Mouse (Mus musculus) layer of hippocampus, adult 8-10 months (tissue): Measurements from ENCODE around the gene AF366264. TPM values are rescaled to one million over a fixed set of nuclear protein-coding genes. Genes with fewer than 3 reads are reported as not detected.
A peak's percentile ranks its signal among the peaks of the same experiment; 100 is the strongest.
"Not testable (repeated sequence)": the region's sequence is repeated elsewhere in the genome, so short reads cannot be mapped to it uniquely, and the experiment has no call there.

Experiments
- DNase-seq, 2 experiments: peaks; one replicate each; pipeline ENCODE4 v3.0.0; 2022; ENCODE audit warnings: low spot score in 2 of 2
- total RNA-seq, 4 experiments: library from RNA; stranded (reverse); gene quantifications; 2 replicates each; pipeline ENCODE4 v1.2.4; 2022

The AF366264 gene
- total RNA-seq, result not detected

DNA sequence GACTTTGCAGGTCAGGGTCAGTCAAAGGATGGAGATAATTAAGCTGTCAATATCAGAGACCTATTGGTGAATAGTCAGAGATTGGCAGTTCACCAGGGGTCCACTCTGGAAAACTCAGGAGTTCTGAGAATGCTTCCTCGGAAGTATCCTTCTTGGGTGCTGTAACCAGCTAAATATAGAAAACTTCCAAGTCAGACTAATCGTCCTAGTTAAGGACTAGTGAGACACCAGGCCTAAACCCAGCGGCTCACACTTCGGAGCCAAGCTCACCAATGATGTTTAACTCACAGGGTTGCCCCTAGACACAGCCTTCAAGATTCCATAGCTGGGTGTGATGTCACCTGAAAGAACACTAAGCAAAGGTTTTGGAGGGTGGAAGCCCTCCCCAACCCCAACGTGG is at the start of gene AF366264:
Gene AF366264, minus strand, starts transcription at position 101 of the 400 bp plus-strand sequence.
- not testable (repeated sequence) for DNase-seq

DNA sequence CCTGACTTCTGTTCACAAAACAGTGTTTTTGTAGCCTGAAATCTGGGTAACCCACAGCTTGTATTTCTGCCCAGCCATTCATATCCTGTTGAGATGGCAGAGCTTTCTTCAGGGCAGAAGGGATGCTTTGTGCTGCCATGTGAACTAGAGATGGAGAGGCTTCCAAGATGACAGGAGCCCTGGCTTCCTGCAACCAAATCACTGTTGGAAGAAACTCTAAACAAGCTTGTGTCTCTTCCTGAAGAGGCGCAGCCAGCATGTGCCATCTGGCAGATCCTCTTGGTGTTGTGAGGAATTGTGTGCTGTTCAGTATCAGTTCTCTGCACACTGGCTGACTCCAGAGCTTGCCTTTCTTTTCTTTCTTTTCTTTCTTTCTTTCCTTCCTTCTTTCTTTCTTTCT is 5.1 kb upstream of the AF366264 start:
- peak in 1 of 2 experiments; percentile 13 for DNase-seq

DNA sequence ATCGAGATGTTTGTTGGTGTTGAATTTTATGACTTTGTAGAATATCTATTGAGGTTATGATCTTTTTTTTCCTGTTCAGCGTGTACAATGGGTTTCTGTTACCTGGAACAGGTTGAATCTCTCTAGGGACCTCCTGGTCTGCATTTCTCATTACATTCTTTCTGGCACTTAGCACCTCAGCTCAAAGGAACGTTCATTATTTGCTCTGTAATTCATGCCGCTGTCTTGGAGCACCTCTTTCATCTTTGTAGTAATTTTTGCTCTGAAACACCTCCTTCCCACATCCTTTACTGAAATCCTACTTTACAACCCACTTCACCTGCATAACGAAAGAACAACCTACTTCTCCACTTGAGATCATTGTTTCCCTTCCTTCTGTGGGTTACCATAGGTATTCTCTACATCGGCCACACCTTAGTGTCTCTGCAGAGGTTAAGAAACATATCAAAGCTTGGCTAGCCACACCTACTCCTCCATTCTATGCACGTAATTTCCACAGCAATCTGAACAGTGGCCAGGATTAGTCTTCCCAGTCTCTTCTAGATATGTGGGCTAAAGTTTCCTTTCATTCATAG is 9.5 kb downstream of the AF366264 start:
- no peak for DNase-seq

DNA sequence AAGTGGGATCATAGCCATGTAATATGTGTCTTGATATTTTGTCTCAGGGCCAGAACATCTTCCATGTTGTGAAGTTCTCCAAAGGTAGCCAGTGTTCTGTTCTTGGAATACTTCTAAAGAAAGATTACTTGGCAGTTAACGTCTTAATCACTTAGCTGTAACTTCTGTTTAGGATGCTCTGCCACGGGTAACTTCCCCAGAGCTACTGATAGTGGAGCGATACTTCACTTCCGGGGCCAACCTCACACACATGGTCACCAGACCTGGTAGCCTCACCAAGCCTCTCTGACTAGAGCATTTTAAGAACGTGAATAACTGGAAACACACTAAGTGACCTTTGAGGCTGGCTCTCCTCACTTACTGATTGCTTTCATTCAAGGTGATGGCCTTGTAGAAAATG is 38.6 kb downstream of the AF366264 start:
- no peak for DNase-seq

DNA sequence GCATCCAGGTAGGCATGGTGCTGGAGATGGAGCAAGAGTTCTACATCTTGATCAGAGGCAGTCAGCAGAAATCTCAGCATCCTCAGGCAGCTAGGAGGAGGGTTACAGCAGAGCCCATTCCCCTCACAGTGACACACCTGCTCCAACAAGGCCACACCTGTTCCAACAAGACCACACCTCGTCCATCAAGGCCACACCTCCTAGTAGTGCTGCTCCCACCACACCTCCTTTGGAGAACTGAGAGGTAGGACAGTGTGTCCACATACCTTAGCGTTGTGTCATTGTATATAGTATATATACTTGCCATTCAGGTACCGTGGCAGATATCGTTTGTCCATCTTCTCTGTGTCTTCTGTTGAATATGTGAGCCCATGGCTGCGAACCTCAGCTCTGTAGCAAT is 40.5 kb downstream of the AF366264 start:
- no peak for DNase-seq

DNA sequence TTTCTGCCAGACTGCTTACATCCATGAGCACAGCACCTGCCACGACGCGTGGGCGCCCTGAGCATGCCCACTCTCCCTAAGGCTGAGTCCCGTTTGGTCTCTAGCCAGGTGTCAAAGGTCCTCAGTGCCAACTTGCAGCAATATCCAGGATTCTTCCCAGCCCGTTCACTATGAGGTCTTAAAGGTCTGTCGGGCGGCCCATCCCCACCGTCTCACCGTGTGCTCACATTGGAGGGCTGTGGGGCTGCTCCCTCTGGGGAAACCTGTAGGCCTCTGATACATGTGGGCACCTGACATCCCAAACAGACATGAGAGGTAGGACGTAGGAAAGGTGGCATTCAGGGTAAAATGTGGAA is 44.5 kb downstream of the AF366264 start:
- DNase-seq, result no peak

DNA sequence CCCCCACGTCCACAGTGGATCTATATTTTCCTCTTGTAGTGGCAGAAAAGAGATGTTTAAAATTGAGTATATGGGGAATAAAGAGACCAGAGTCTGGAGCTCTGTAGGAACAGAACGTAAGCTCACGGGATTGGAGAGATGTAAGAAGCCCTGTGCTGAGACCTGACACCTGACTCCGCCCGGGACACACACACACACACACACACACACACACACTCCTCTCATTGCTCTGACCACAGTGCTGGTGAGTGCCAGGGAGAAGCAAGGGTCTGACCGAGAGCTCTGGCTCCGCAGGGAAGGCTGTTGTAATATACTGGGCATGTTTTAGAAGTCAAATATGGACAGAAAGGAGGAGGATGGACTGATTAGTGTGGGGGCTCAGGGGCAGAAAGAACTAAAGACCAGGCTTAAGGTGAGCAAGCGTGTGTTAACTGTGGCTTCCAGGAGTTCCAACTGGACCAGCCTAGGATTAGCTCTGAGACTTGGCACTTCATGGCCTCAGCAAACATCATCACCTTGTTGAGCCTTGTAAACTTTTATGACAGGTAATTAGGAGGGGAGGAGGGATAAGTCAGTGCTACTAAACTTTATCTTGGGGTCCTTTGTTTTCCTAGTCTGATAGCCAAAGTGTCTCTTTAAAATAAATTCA is 45.0 kb downstream of the AF366264 start:
- DNase-seq, result no peak

DNA sequence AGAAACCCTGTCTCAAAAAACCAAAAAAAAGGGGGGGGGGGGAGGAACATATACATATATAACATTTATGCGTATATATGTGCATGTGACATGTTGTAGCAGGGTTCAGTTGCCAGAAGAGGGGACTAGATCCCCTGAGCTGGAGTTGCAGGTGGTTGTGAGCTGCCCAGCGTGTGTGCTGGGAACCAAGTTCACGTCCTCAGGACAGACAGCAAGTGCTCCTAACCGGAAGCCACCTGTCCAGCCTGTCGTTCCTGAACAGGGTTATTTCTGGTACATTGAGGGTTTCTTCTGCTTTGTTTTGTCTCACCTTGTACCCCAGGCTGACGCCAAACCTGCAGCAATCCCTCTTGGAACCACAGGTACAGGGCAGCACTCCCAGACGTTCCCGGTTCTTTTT is 48.6 kb downstream of the AF366264 start:
- no peak for DNase-seq

DNA sequence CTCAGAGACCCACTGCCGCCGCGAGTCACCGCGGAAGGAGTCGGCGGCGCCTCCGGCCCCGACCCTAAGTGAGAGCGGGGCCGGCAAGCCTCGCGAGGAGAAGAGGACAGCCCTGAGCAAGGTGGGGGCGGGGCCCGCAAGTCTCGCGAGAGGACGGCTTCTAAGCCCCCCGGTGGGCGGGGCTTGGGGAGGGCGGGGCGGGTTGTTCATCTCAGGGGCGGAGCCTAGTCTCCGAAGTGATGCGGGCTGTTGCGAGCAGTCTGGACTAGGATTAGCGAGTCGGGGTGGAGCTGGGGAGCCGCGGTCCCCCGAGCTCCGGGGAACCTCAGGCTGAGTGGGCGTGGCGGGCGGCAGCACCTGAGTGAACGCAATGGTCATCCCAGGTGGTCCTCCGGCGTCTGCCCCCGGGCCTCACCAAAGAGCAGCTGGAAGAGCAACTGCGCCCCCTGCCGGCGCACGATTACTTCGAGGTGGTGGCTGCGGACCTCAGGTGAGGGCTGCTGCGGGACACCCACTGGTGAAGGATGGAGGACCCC is 52.4 kb downstream of the AF366264 start:
- peak; percentile 88 to 94 for DNase-seq

DNA sequence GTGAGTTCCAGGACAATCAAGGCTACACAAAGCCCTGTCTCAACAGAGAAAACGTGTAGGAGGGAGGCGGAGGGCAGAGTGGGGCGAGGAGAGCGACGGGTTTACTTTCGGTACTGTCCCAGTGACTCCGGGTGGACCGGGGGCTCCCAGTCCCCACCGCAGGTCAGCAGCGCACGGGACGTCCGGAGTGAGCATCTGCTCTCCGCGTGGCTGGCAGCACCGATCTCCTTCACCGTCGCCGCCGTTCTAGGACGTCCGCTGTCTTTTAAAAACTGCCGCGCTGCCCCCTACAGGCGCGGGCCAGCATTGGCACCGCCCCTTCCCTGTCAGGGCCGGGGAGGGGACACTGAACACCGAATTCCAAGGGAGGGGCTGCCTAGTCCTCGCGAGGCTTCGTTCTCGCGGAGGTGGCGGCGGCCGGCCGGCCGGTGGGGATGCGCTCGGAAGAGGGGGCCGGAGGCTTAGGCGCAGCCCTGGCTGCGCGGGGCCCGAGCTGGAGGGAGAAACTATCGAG is 52.9 kb downstream of the AF366264 start, which contains the start of gene Upf3a:
Gene Upf3a, plus strand, starts transcription at position 366 of the 514 bp plus-strand sequence.
- DNase-seq, result peak; percentile 84 to 86

Other genes with a start within 250 kb of the AF366264 start
- gene Rasa3, start 160.8 kb downstream of the AF366264 start, total RNA-seq, result 10 to 100 TPM; 62.7 to 74.3 (median 68.2) TPM
- gene Cfap97d2, start 132.5 kb downstream of the AF366264 start, total RNA-seq, result 1 to 10 TPM; 1.8 to 3.6 (median 2.7) TPM
- gene Cdc16, start 80.7 kb downstream of the AF366264 start, total RNA-seq, result 10 to 100 TPM; 46.6 to 56.9 (median 55.6) TPM
- 10 to 100 TPM; 25.5 to 36.6 (median 32.5) TPM for gene Upf3a, start 52.8 kb downstream of the AF366264 start, total RNA-seq
- 10 to 100 TPM; 27.1 to 31.4 (median 29.4) TPM for gene Champ1, start 31.3 kb upstream of the AF366264 start, total RNA-seq
- gene Coprs, start 51.9 kb upstream of the AF366264 start, total RNA-seq, result 10 to 100 TPM; 32.0 to 38.2 (median 36.0) TPM